Mouse (Mus musculus) embryonic facial prominence, embryonic 11.5 days (tissue): ENCODE data around the gene Maco1. TPM values are rescaled to one million over a fixed set of nuclear protein-coding genes. Genes with fewer than 3 reads are reported as not detected.
"Not testable (repeated sequence)": the region's sequence is repeated elsewhere in the genome, so short reads cannot be mapped to it uniquely, and the experiment has no call there.

Experiments used
- ATAC-seq: fragments of 200-750 bp; cut with Nextera tagmentation; replicated peaks from 2 replicates; pipeline ENCODE4 v1.8.0; 2017; ENCODE audit warnings: low read depth; ENCODE audit not compliant: insufficient number of reproducible peaks, low FRiP score, low TSS enrichment
- DNase-seq: peaks from one replicate; pipeline ENCODE4 v3.0.0-alpha.2; 2015; ENCODE audit warnings: low spot score
- H3K27ac ChIP-seq: fragments of 300-500 bp; sonication (generic); replicated peaks from 2 replicates; pipeline ENCODE4 v1.5.1; 2014; ENCODE audit warnings: mild to moderate bottlenecking, low read depth, low read length, control low read depth
- H3K27me3 ChIP-seq: fragments of 300-500 bp; sonication (generic); 2 replicates; pipeline ENCODE4 v1.6.1; 2014; ENCODE audit warnings: mild to moderate bottlenecking, low read length, moderate library complexity, mixed read lengths; ENCODE audit not compliant: control insufficient read depth, insufficient read depth
- H3K36me3 ChIP-seq: fragments of 300-500 bp; sonication (generic); replicated peaks from 2 replicates; pipeline ENCODE4 v1.6.1; 2014; ENCODE audit warnings: low read depth, mild to moderate bottlenecking, low read length, moderate library complexity, mixed read lengths; ENCODE audit not compliant: control insufficient read depth, insufficient read depth
- H3K4me1 ChIP-seq: fragments of 300-500 bp; sonication (generic); 2 replicates; pipeline ENCODE4 v1.6.1; 2014; ENCODE audit warnings: low read length, mixed read lengths; ENCODE audit not compliant: control insufficient read depth, insufficient read depth
- H3K4me2 ChIP-seq: fragments of 300-500 bp; sonication (generic); 2 replicates; pipeline ENCODE4 v1.6.1; 2014; ENCODE audit warnings: low read depth, mild to moderate bottlenecking, control low read depth, low read length, moderate library complexity
- H3K4me3 ChIP-seq: fragments of 300-500 bp; sonication (generic); 2 replicates; pipeline ENCODE4 v1.5.1; 2014; ENCODE audit warnings: low read depth, low read length, control low read depth
- H3K9ac ChIP-seq: fragments of 300-500 bp; sonication (generic); replicated peaks from 2 replicates; pipeline ENCODE4 v1.6.1; 2014; ENCODE audit warnings: mild to moderate bottlenecking, control low read depth, low read length
- H3K9me3 ChIP-seq: fragments of 300-500 bp; sonication (generic); replicated peaks from 2 replicates; pipeline ENCODE4 v1.6.1; 2016; ENCODE audit warnings: mild to moderate bottlenecking, low read length, inconsistent platforms, mixed read lengths; ENCODE audit not compliant: control insufficient read depth
- WGBS: fragments of 180-500 bp; shearing (Covaris S2); extraction: QIAGEN DNeasy Blood & Tissue Kit; methylation state at CpG from one replicate; pipeline ENCODE4 v1.1.7; 2014; 5-methylcytosine and 5-hydroxymethylcytosine counted together
- polyA plus RNA-seq: library from polyadenylated mRNA; unstranded; fragments of >200 nt; fragmentation: Nextera tagmentation; extraction: Ambion mirVana; gene quantifications from 2 replicates; pipeline ENCODE4 v1.2.1, GENCODE M21; 2014

Maco1 gene
- polyA plus RNA-seq, 1 experiment from 2014 or later: 47.0 TPM

DNA sequence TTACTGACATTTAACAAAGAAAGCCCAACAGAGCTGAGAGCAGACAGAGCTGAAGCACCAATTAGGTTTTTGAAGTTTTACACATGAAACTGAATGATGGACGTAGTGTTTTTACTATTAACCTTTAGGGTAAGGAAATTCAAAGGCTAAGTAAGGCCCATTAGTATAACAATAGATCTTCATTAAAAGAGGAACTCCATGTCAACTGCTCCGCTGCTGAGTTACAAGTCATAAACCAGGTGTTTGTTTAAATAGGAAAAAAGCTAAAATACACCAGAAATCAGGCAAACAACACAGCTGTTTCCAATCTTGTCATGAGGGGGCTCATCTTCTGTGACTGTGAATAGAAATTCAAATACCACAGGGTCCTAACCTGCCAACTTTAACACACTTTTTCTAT is 1.9 kb downstream of the Maco1 start:
- Histone ChIP-seq H3K4me2 (peak overlapping the region; percentile 83), H3K9ac (no peak overlapping the region; the same call in 1 of the 2 replicates), H3K4me3 (peak overlapping the region; percentile 99; the same call in 1 of the 2 replicates), H3K36me3 (no peaks in the 10 kb centered on the region), H3K27me3 (no peaks in the 10 kb centered on the region), H3K4me1 (no peaks in the 10 kb centered on the region), H3K9me3 (no peaks in the 10 kb centered on the region), H3K27ac (no peak overlapping the region)
- ATAC-seq: no peak
- no peak for DNase-seq
- WGBS: 65% methylated on average over 2 of the region's 2 CpGs

DNA sequence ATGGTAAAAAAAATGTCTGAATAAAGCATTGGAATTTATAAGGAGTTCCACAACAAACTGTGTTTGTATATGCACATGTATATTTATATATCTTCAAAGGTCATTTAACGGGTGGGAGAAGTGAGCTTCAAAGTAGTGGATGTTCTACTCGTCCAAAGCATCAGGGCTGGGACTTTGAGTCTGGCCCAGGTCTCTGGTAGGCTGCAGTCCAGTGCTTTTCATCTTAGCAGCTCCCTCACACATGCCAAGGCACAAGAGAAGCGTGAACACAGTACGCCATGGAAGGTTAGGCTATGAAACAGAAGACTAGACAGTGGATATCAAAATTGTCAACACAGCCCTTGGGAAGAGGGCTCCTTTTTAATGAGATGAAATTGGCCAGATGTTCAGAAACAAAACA is 2.6 kb downstream of the Maco1 start:
- Histone ChIP-seq H3K9me3 (no peaks in the 10 kb centered on the region), H3K9ac (no peak overlapping the region), H3K36me3 (no peaks in the 10 kb centered on the region), H3K4me2 (no peak overlapping the region), H3K27me3 (no peaks in the 10 kb centered on the region), H3K4me1 (no peaks in the 10 kb centered on the region), H3K27ac (no peak overlapping the region), H3K4me3 (no peak overlapping the region)
- WGBS: 81% methylated on average over 4 of the region's 4 CpGs
- DNase-seq (no peak), ATAC-seq (no peak)

DNA sequence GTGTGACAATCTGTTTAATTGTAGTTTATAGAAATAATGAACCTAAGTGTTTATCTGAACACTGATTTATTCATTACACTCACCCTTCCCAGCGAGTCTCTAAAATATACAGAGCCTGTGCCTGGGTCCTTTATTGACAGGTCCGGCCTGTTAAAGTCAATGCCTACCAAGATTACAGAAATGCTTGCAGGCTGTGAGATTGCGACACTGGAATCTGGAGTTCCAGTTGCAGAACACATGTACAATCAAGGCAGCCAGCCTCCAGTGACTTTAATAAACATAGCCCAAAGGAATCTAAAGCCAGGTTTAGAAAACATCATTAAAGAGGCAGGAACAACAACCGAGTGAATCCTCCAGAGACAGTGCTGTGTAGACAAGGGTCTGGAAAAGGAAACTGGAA is 5.6 kb downstream of the Maco1 start:
- no peak overlapping the region for H3K4me3 ChIP-seq
- no peaks in the 10 kb centered on the region for H3K4me1 ChIP-seq
- H3K27ac ChIP-seq: no peak overlapping the region
- H3K36me3 ChIP-seq: no peaks in the 10 kb centered on the region
- WGBS: 80% methylated on average over 4 of the region's 4 CpGs
- ATAC-seq (no peak), DNase-seq (no peak)
- no peaks in the 10 kb centered on the region for H3K27me3 ChIP-seq
- no peak overlapping the region for H3K4me2 ChIP-seq
- H3K9ac ChIP-seq: no peak overlapping the region
- H3K9me3 ChIP-seq: no peaks in the 10 kb centered on the region

DNA sequence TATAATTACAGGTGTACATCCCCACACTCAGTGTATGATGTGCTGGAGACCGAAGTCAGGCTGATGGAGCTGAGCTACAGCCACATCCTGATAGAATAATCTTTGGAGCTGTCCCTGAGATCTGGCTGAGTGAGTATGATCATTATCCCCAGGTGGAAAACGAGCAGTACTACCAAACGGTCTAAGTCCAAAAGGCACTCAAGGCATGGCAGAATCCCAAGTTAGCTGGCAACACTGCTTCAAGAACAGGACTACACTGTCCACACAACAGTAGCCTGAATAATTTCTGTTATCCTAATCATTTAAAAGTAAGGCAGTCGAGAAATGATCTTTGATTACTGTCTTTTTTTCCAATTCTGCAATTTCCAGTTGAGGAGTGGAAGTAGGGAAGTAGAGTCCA is 9.6 kb downstream of the Maco1 start:
- Histone ChIP-seq H3K27me3 (no peaks in the 10 kb centered on the region), H3K4me2 (no peak overlapping the region)
- no peak for ATAC-seq

DNA sequence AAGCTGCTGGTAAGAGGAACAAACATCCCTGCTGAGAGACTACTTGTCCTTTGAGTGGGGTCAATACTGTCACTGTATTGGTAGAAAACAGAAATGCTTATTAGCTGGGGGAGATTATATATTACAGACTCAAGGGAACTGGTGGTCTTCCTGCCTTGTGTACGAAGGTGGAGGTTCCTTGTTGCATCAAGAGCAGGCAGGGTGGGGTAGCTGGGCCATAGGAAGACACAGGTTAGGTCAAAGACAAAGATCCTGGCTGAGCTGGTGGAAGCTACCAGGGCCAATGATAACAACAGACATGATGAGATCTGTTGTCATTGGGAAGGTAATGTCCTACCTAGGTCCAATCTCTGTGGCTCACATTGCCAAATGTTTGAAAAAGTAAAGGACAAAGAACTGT is 12.9 kb downstream of the Maco1 start:
- Histone ChIP-seq H3K4me3 (no peak overlapping the region), H3K4me2 (no peak overlapping the region), H3K27ac (no peak overlapping the region), H3K36me3 (no peaks in the 10 kb centered on the region), H3K9ac (no peak overlapping the region), H3K4me1 (no peaks in the 10 kb centered on the region), H3K9me3 (no peaks in the 10 kb centered on the region), H3K27me3 (no peaks in the 10 kb centered on the region)
- no peak for ATAC-seq
- no peak for DNase-seq
- WGBS: 100% methylated on average over 1 of the region's 1 CpGs

More for the DNA sequence above, 9.6 kb downstream of the Maco1 start:
- WGBS: 91% methylated on average over 4 of the region's 4 CpGs
- no peaks in the 10 kb centered on the region for H3K36me3 ChIP-seq
- H3K4me1 ChIP-seq: no peaks in the 10 kb centered on the region
- no peaks in the 10 kb centered on the region for H3K9me3 ChIP-seq
- no peak overlapping the region for H3K4me3 ChIP-seq
- no peak for DNase-seq
- no peak overlapping the region for H3K27ac ChIP-seq
- no peak overlapping the region for H3K9ac ChIP-seq

DNA sequence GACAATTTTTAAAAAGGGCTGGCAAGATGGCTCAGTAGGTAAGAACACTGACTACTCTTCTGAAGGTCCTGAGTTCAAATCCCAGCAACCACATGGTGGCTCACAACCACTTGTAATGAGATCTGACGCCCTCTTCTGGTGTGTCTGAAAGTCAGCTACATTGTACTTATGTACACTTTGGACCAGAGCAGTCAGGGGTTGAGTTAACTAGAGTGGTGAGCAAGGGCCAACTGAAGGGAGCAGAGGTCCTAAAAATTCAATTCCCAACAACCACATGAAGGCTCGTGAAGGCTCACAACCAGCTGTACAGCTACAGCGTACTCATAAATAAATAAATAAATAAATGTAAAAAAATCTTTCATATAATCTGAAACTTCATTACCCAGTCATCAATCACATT is 14.4 kb downstream of the Maco1 start:
- not testable (repeated sequence) for H3K36me3 ChIP-seq, DNase-seq, H3K27ac ChIP-seq, H3K9me3 ChIP-seq, H3K4me3 ChIP-seq, H3K4me2 ChIP-seq, H3K27me3 ChIP-seq, H3K9ac ChIP-seq, ATAC-seq, H3K4me1 ChIP-seq
- 85% methylated on average over 3 of the region's 3 CpGs for WGBS

DNA sequence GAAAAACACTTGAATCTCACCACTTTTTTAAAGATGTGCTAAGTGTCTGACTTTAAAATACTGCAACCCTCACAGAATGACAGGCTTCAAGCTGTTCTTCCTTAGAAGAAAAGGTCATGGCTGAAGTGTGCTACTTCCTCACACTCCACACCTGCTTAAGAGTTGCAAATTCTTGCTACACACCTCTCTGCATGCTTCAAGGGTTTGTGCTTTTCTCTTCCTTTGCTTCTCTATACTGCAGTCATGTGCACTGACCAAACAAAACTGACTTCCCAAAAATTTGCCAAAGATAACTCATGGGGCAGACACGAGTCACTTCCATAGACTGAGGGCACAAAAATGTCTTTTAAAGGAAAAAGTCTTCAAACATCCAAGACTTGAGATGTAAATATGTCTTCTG is 14.9 kb downstream of the Maco1 start:
- Histone ChIP-seq H3K4me2 (no peak overlapping the region), H3K27ac (no peak overlapping the region), H3K9me3 (no peaks in the 10 kb centered on the region), H3K4me1 (no peaks in the 10 kb centered on the region), H3K27me3 (no peaks in the 10 kb centered on the region), H3K9ac (no peak overlapping the region), H3K4me3 (no peak overlapping the region), H3K36me3 (no peaks in the 10 kb centered on the region)
- no peak for ATAC-seq
- DNase-seq: no peak
- 90% methylated on average over 1 of the region's 1 CpGs for WGBS

DNA sequence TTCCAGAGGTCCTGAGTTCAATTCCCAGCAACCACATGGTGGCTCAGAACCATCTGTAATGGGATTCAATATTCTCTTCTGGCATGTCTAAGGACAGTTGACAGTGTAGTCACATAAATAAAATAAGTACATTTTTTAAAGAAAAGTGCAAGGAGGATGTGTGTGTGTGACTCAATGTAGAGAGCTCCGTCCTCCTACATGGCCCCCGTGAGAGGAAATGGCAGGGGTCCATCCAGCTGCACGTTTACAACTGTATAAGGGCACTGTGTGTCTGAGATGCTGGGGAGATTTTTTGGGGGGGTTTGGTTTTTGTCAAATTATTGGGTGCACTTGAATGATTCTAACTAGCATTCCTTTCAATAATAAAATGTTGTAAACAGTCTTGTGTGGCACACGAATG is 17.7 kb downstream of the Maco1 start:
- no peak for DNase-seq
- no peak overlapping the region for H3K4me2 ChIP-seq

More for the DNA sequence above, 17.7 kb downstream of the Maco1 start:
- H3K4me1 ChIP-seq: no peaks in the 10 kb centered on the region
- no peaks in the 10 kb centered on the region for H3K9me3 ChIP-seq
- H3K36me3 ChIP-seq: peaks cover 4% of the 10 kb centered on the region; the same call in 1 of the 2 replicates
- ATAC-seq: no peak
- H3K9ac ChIP-seq: no peak overlapping the region
- no peak overlapping the region for H3K4me3 ChIP-seq
- WGBS: 90% methylated on average over 4 of the region's 4 CpGs
- no peaks in the 10 kb centered on the region for H3K27me3 ChIP-seq
- H3K27ac ChIP-seq: no peak overlapping the region
